Mouse (Mus musculus) heart, embryonic 11.5 days (tissue): ENCODE data around the gene Prpf8. TPM values are rescaled to one million over a fixed set of nuclear protein-coding genes. Genes with fewer than 3 reads are reported as not detected.

Experiments
- ATAC-seq: fragments of 200-750 bp; cut with Nextera tagmentation; replicated peaks from 2 replicates; pipeline ENCODE4 v1.8.0; 2017; ENCODE audit warnings: moderate library complexity; ENCODE audit not compliant: insufficient number of reproducible peaks, low FRiP score, low TSS enrichment
- H3K27ac ChIP-seq: fragments of 300-500 bp; sonication (generic); 2 replicates; pipeline ENCODE4 v1.5.1; 2014; ENCODE audit warnings: mild to moderate bottlenecking, low read depth, low read length
- H3K27me3 ChIP-seq: fragments of 300-500 bp; sonication (generic); 2 replicates; pipeline ENCODE4 v1.6.1; 2014; ENCODE audit warnings: mild to moderate bottlenecking, low read length, mixed read lengths; ENCODE audit not compliant: control insufficient read depth, insufficient read depth
- H3K36me3 ChIP-seq: fragments of 300-500 bp; sonication (generic); 2 replicates; pipeline ENCODE4 v1.6.1; 2014; ENCODE audit warnings: mild to moderate bottlenecking, low read length, moderate library complexity, mixed read lengths; ENCODE audit not compliant: control insufficient read depth, insufficient read depth
- H3K4me1 ChIP-seq: fragments of 300-500 bp; sonication (generic); 2 replicates; pipeline ENCODE4 v1.6.1; 2014; ENCODE audit warnings: low read length; ENCODE audit not compliant: control insufficient read depth, insufficient read depth
- H3K4me2 ChIP-seq: fragments of 300-500 bp; sonication (generic); 2 replicates; pipeline ENCODE4 v1.6.1; 2014; ENCODE audit warnings: mild to moderate bottlenecking, moderate library complexity
- H3K4me3 ChIP-seq: fragments of 300-500 bp; sonication (generic); 2 replicates; pipeline ENCODE4 v1.5.1; 2014; ENCODE audit warnings: low read depth, low read length
- H3K9ac ChIP-seq: fragments of 300-500 bp; sonication (generic); 2 replicates; pipeline ENCODE4 v1.6.1; 2014; ENCODE audit warnings: mild to moderate bottlenecking, low read depth, low read length, moderate library complexity
- H3K9me3 ChIP-seq: fragments of 300-500 bp; sonication (generic); replicated peaks from 2 replicates; pipeline ENCODE4 v1.6.1; 2016; ENCODE audit warnings: low read length; ENCODE audit not compliant: control insufficient read depth
- WGBS: fragments of 180-500 bp; shearing (Covaris S2); extraction: QIAGEN DNeasy Blood & Tissue Kit; methylation state at CpG from one replicate; pipeline ENCODE4 v1.1.7; 2014; ENCODE audit not compliant: insufficient replicate concordance; 5-methylcytosine and 5-hydroxymethylcytosine counted together
- polyA plus RNA-seq: library from polyadenylated mRNA; unstranded; fragments of >200 nt; fragmentation: Nextera tagmentation; extraction: Ambion mirVana; gene quantifications from 2 replicates; pipeline ENCODE4 v1.2.1, GENCODE M21; 2014

The Prpf8 gene
- polyA plus RNA-seq, 1 experiment from 2014 or later, result 56.1 TPM

GRCm38 (mm10) chr11:75536255-75537024 lies 49.8 kb downstream of the Prpf8 start:
- Histone ChIP-seq H3K36me3 (no peaks in the 10 kb centered on the region), H3K27ac (no peak overlapping the region), H3K9me3 (no peaks in the 10 kb centered on the region), H3K9ac (no peak overlapping the region), H3K4me1 (peaks cover 33% of the 10 kb centered on the region), H3K27me3 (0 out of 2 replicates have a peak, but pooled peaks cover 4% of the 10 kb centered on the region), H3K4me2 (no peak overlapping the region), H3K4me3 (no peak overlapping the region)
- no peak for ATAC-seq
- 84% methylated on average over 12 of the region's 12 CpGs for WGBS

- Histone ChIP-seq H3K27ac (no peak overlapping the region), H3K36me3 (no peaks in the 10 kb centered on the region), H3K27me3 (0 out of 2 replicates have a peak, but pooled peaks cover 4% of the 10 kb centered on the region), H3K4me3 (no peak overlapping the region), H3K9me3 (no peaks in the 10 kb centered on the region), H3K9ac (no peak overlapping the region), H3K4me1 (peaks cover 34% of the 10 kb centered on the region), H3K4me2 (no peak overlapping the region)
- 78% methylated on average over 8 of the region's 8 CpGs for WGBS
- no peak for ATAC-seq
These were observed 50.4 kb downstream of the Prpf8 start for GRCm38 (mm10) chr11:75537025-75537414.

- no peak overlapping the region for H3K9ac ChIP-seq
- H3K27ac ChIP-seq, result no peak overlapping the region; the same call in 1 of the 2 replicates
- 46% methylated on average over 11 of the region's 11 CpGs for WGBS
- no peak overlapping the region for H3K4me3 ChIP-seq
- no peaks in the 10 kb centered on the region for H3K36me3 ChIP-seq
- ATAC-seq, result no peak; the same call in 1 of the 2 replicates
- no peaks in the 10 kb centered on the region for H3K9me3 ChIP-seq
- H3K4me2 ChIP-seq, result no peak overlapping the region
- H3K4me1 ChIP-seq, result peaks cover 28% of the 10 kb centered on the region
- H3K27me3 ChIP-seq, result 0 out of 2 replicates have a peak, but pooled peaks cover 2% of the 10 kb centered on the region
These were observed 51.0 kb downstream of the Prpf8 start for GRCm38 (mm10) chr11:75537491-75538183.

GRCm38 (mm10) chr11:75538184-75538969 lies 51.8 kb downstream of the Prpf8 start:
- no peaks in the 10 kb centered on the region for H3K36me3 ChIP-seq
- H3K27ac ChIP-seq, result no peak overlapping the region; the same call in 1 of the 2 replicates
- H3K9me3 ChIP-seq, result no peaks in the 10 kb centered on the region
- H3K27me3 ChIP-seq, result 0 out of 2 replicates have a peak, but pooled peaks cover 2% of the 10 kb centered on the region
- 64% methylated on average over 9 of the region's 9 CpGs for WGBS
- no peak overlapping the region for H3K4me2 ChIP-seq
- H3K4me3 ChIP-seq, result no peak overlapping the region
- no peak for ATAC-seq
- H3K9ac ChIP-seq, result 0 out of 2 replicates have a peak overlapping the region, but pooled peaks have one; percentile 22
- H3K4me1 ChIP-seq, result peaks cover 28% of the 10 kb centered on the region

- H3K4me2 ChIP-seq, result no peak overlapping the region
- H3K27me3 ChIP-seq, result no peaks in the 10 kb centered on the region
- 79% methylated on average over 13 of the region's 13 CpGs for WGBS
- H3K36me3 ChIP-seq, result no peaks in the 10 kb centered on the region
- peaks cover 28% of the 10 kb centered on the region for H3K4me1 ChIP-seq
- no peak overlapping the region for H3K9ac ChIP-seq
- no peaks in the 10 kb centered on the region for H3K9me3 ChIP-seq
- no peak overlapping the region for H3K27ac ChIP-seq
- no peak for ATAC-seq
- no peak overlapping the region for H3K4me3 ChIP-seq
These were observed 52.3 kb downstream of the Prpf8 start for GRCm38 (mm10) chr11:75538970-75539299.

GRCm38 (mm10) chr11:75540209-75540608 lies 53.6 kb downstream of the Prpf8 start:
- no peak overlapping the region for H3K4me3 ChIP-seq
- H3K27ac ChIP-seq, result no peak overlapping the region
- no peak overlapping the region for H3K4me2 ChIP-seq
- H3K27me3 ChIP-seq, result no peaks in the 10 kb centered on the region
- H3K9ac ChIP-seq, result no peak overlapping the region
- peaks cover 22% of the 10 kb centered on the region for H3K4me1 ChIP-seq
- ATAC-seq, result no peak
- WGBS, result 85% methylated on average over 8 of the region's 8 CpGs
- H3K36me3 ChIP-seq, result no peaks in the 10 kb centered on the region
- no peaks in the 10 kb centered on the region for H3K9me3 ChIP-seq

- Histone ChIP-seq H3K9me3 (no peaks in the 10 kb centered on the region), H3K36me3 (no peaks in the 10 kb centered on the region), H3K4me1 (peaks cover 22% of the 10 kb centered on the region), H3K9ac (peak overlapping the region; percentile 28; the same call in 1 of the 2 replicates), H3K27me3 (no peaks in the 10 kb centered on the region), H3K27ac (0 out of 2 replicates have a peak overlapping the region, but pooled peaks have one; percentile 35), H3K4me2 (no peak overlapping the region), H3K4me3 (no peak overlapping the region)
- WGBS, result 60% methylated on average over 19 of the region's 19 CpGs
- ATAC-seq, result no peak
These were observed 54.3 kb downstream of the Prpf8 start for GRCm38 (mm10) chr11:75540710-75541581.

- H3K9ac ChIP-seq, result no peak overlapping the region
- H3K27ac ChIP-seq, result no peak overlapping the region
- H3K4me1 ChIP-seq, result peaks cover 15% of the 10 kb centered on the region
- no peaks in the 10 kb centered on the region for H3K9me3 ChIP-seq
- WGBS, result 80% methylated on average over 9 of the region's 9 CpGs
- no peak for ATAC-seq
- no peak overlapping the region for H3K4me2 ChIP-seq
- H3K36me3 ChIP-seq, result no peaks in the 10 kb centered on the region
- H3K4me3 ChIP-seq, result no peak overlapping the region
- H3K27me3 ChIP-seq, result no peaks in the 10 kb centered on the region
These were observed 58.1 kb downstream of the Prpf8 start for GRCm38 (mm10) chr11:75544713-75545112.
